Mouse (Mus musculus): ENCODE results near the gene Tktl2. TPM values are rescaled to one million over a fixed set of nuclear protein-coding genes. Genes with fewer than 3 reads are reported as not detected.

Gene Tktl2
- total RNA-seq (2021): under 1 TPM; 0.07 to 0.13 TPM

DNA sequence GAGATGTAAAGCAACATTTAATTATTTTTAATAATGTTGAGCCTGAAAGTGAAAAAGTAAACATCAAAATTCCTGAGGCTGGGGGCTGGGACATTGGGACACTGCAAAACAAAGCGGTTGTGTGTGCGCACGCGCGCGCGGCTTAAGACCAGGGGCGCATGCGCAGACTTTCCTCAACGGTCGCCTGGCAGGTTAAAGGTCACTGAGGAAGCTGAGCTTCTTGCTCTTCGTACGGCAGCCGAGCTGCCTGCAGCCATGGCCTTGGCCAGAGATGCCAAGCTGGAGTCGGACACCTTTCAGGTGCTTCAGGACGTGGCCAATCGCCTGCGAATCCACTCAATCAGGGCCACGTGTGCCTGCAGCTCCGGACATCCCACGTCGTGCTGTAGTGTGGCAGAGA, at the start of gene Tktl2:
Tktl2 (plus strand) TSS at position 220 of the 400 bp plus-strand sequence.
- DNase-seq: no peak

DNA sequence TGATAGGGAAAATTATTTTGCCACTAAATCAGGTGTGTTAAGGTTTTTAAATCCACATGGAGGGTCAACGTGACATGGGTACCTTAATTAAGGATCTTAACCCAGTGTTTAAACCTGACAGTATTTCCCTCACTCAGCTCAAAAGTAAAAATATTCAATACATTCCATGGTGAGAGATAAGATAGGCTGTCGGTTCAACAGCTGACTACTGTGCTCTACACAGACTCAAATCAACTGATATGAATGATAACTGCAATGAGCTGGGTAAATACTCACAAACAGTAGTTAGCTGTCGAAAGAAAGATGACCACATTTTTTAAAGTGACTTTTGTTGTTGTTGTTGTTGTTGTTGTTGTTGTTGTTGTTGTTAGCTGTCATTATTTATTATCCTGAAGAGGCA, 41.7 kb upstream of the Tktl2 start:
- DNase-seq: no peak

DNA sequence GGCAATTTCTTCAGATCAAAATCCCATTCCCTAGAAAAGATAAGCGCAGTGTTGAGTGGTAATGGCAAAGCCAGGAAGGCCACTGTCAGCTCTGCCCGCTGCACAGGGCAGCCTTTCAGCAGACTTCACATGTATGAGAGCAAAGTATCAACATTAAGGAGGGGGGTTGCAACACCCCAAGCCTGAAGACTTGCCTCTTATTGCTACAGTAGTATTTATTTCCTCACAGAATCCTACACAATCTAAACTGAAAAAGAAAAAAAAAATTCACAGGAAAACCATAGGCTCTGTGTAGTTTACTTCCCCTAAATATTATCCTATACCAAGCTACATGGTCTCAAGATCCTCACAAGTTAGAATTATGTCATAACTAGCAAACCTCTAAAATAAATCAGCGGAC, 34.7 kb upstream of the Tktl2 start:
- DNase-seq: no peak

DNA sequence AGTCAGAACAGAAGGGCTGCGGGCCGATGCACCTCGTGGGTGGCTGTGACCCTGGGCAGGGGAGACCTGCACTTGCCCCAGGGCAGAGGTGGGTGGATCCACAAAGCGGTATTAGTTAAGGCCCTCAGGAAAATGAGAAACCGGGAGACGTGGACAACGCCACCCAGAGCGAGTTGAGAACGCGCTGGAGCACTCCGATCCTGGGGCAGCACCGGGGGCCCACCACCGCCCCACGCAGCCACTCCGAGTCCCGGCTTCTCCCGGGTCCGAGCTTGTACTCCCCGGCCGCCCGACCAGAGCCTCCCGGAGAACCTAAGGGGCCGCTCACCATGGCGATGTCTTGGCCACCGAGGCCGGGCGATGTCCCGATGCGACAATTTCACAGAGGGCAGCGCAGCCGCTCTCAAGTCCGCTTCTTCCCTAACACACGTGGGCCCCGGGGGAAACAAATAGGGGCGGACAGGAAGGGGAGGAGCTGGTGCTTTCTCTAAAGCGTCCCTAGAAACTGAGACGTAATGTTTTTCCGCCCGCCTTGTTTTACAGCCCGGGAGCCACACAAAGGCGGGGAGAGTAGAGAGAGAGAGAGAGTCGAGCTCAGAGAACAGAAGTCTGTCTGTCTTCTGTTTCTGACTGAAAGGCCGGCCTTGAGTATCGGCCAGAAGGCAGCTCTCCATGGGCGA, 25.3 kb upstream of the Tktl2 start, which contains the start of gene Tma16:
Tma16 (minus strand) TSS at position 447 of the 680 bp plus-strand sequence.
- DNase-seq: peak; percentile 84

DNA sequence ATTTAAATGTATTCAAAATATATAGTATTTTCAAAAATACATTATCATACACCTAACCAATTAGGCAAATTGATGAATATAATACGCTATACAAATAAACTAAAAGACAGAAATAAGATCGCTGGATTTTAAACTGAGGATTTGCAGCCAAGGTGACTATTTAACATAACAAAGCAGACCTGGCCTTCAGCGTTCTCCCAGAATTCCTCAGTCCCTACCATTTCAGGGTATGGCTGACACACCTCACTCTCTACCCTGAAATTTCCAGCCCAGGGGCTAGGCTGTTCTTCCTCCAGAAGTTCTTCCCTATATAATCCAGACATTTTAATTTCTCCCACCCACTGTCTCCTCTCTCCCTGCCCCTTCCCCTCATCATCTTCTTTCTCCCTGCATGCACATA, 23.0 kb upstream of the Tktl2 start:
- no peak for DNase-seq

DNA sequence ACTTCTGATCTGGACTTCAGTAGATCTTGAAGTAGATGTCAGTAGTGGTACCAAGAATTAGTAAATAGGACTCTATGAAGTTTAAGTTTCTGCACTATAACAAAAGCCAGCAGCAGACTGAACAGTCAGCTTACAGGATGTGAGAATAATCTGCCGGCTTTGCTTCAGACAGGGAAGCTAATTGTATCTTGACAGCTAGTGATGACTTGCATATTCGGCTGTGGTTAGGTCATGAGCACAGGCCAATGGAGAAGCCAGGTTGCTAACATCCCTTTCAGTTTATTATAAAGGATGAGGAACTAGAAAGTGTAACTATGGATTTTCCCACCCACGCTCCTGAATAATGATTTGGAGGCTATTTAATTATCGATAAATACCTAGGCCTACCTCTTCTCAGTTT, 20.9 kb upstream of the Tktl2 start:
- no peak for DNase-seq

DNA sequence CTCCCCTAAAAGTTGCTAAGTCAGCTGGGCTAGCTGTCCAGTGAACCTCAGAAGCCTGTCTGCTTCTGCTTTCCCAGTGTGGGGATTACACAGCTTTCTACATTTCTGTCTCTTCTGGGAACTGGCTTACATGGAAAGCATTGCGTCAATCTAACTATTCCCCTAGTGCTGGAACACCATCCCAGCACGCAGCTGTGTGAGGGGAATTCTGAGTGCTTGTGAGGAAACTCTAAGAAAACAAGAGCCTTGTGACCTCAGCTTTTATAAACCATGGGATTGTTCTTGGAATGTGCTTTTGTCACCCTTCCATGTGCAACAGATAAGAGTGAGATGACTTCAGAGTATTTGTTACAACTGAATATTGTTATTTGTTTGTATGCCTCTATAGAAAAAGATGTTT, 17.1 kb upstream of the Tktl2 start:
- no peak for DNase-seq

DNA sequence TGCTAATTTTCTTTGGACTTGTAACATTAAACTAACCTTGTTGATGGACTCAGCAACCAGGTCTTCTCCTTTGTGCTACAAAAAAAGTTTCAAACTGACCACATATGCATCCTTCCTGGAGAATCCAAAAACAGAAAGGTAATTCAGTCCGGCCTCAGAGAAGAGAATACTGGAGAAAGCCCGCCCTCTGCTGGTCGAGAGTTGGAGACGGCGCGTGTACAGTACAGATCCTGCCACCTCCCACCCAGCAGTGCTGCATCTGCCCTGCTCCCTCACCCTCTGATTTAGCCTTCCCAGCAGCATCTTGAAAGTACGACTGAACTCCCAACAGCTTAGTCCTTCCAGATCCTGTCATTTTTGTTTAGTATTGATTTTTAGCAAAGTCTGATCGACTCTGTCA, 15.8 kb upstream of the Tktl2 start:
- peak; percentile 69 to 78 for DNase-seq

DNA sequence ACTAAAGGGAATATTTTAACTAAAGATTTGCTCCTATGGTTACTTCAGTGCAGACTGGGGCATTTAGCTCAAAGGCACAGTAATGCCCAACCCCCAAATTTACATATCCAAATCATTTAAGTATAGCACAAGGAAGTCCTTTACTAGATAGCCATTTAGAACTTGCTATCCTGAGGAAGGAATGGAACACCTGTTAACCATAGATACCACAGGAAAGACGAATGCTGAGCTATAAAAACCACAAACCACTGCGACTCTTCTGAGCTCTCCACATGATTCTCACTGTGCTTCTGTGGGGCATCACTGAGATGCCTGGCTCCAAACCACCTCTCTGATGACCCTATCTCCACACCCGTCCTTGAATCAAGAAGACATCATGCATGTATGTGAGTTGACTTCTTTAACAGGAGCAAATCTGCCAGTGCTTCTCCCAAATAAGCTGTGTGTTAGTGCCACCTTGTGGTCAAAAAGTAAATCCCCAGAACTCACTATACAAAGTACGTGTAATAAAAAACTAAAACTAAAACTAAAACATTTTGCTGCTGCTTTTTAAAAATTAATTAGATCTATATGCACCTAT, 14.5 kb upstream of the Tktl2 start:
- DNase-seq: peak in 1 of 2 experiments; percentile 10

DNA sequence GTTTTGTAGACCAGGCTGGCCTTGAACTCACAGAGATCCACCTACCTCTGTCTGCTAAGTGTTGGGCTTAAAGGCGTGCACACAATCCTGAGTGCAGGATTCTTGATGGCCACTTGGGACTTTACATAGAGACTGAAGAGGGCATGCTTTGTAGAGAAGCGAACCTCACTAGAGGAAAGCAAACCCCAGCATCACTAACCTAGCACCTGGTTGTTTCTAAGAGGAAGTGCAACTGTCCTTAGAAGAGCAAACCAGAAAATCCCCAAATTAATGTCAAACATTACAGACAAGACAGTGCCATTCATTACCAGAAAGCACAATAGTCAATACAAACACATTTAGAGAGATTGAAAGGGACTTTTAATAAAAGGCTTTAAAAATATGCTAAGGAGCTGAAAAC, 8.2 kb upstream of the Tktl2 start:
- no peak for DNase-seq

DNA sequence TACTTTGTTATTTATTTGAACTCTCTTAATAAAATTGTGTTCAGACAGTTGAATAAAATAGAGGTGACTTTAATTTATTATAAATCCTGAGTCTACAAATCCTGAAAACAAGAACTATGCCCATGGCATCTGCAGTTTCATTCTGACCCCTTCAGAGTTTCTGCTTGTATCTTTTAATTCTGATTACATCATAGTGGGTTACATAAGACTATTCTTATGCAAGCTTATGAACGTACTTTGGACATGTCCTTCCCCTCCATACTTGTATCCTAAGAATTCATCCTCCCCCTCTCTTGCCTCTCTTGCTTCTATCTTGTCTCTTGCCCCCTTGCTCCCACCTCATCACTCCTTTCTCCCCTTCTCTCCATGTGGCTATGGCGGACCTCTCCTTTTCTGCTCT, 7.6 kb downstream of the Tktl2 start:
- DNase-seq: no peak

DNA sequence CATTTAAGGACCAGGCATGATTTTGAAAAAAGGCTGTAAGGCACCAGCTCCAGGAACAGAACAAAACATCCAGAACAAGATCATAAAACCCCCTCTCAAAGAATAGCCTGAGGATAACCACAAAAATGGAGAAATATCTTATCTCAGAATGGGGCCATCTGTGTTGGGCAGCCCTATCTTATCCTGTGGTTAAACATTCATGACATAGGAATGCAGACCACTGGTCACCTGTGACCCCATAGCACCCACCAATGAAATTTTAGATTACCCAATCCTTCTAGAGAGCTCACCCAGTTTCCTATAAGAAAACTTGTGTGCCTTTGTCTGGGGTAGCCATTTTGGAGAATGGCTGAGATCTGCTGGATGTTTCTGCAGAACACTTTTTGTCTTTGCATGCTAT, 9.0 kb downstream of the Tktl2 start:
- no peak for DNase-seq

DNA sequence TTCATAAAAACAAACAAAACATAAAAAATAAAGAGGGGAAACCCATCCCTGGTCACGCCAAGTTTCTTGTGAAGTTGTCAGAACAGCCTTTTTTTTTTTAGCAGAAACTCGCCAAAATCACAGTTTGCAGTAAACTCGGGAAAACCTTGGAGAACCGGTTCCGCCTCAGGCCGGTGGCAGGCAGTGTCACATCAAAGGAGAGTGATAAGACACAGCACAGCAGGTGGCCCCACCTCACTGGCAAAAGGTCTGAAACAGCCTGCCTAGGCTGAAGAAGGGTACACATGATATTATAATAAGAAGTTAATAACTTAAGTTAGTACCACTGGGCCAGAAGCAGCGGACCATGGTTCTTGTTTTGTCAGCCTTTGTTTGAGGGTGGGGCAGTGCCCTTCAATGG, 38.5 kb downstream of the Tktl2 start:
- no peak for DNase-seq

Other genes with a start within 250 kb of the Tktl2 start
- 10 to 100 TPM; 10.2 to 10.8 TPM for gene Tma16, start 25.2 kb upstream of the Tktl2 start, total RNA-seq (2021)
- gene Npy5r, start 176.4 kb downstream of the Tktl2 start, total RNA-seq (2021): 10 to 100 TPM in 1 of 2 experiments, 1 to 10 TPM in 1; 9.0 to 10.1 TPM
- gene Npy1r, start 185.4 kb downstream of the Tktl2 start, total RNA-seq (2021): 10 to 100 TPM; 27.6 to 29.9 TPM